Mouse (Mus musculus) brain, embryonic 18.5 days (tissue): Measurements from ENCODE around the gene Olfr777.
"Not testable (repeated sequence)": the region's sequence is repeated elsewhere in the genome, so short reads cannot be mapped to it uniquely, and the experiment has no call there.

Source experiments
- DNase-seq: peaks from one replicate; pipeline ENCODE4 v3.0.0-alpha.2; 2012; ENCODE audit warnings: low read depth, low spot score

Gene Olfr777

DNA sequence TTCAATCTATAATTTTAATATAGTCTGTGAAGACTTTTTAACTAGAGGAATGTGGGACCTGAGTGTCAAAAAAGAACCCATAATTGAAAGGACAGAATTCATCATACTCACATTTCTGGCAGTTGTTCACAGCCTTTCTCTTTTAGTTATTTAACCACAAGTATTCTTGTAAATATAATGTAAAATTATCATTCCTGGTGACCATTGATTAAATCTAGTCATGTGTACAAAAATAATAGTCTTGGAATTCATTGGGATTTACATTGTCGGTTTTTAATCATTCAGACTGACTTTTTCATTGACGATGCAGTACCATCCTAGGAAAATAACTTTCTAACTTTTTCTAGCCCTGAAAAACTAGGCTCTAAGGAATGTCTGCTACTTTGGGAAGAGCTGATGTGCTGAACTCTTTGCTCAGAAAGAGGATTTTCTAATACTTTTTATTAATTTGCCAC lies at the start of gene Olfr777:
TSS of gene Olfr777 (minus strand) at position 405 of the 455 bp plus-strand sequence.
- DNase-seq, result no peak

GRCm38 (mm10) chr10:129317817-129318216 lies 46.5 kb upstream of the Olfr777 start, which contains the start of gene Olfr780:
Gene Olfr780 (plus strand): TSS chr10:129318117.
- no peak for DNase-seq

DNA sequence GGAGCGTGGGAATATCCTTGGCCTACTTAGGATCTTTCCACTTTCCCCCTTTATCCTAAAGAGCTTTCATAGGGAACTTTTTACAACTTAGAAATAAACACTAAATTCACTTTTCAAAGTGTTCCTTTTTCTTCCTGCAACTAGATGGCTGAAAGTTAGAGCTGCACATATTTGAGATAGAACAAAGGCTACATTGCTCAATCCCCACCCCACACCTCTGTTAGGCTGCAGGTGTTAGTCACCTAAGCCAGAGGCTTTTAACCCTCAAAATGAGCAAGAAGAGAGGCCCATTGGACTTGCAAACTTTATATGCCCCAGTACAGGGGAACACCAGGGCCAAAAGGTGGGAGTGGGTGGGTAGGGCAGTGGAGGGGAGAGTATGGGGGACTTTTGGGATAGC lies 42.2 kb upstream of the Olfr777 start:
- DNase-seq, result not testable (repeated sequence)

GRCm38 (mm10) chr10:129312973-129313372 lies 41.7 kb upstream of the Olfr777 start:
- DNase-seq, result not testable (repeated sequence)

GRCm38 (mm10) chr10:129258827-129259226 lies 12.5 kb downstream of the Olfr777 start, which contains the start of gene Olfr776:
Gene Olfr776 (plus strand): TSS chr10:129259127.
- no peak for DNase-seq

- no peak for DNase-seq
Measured at GRCm38 (mm10) chr10:129248112-129248511, 23.2 kb downstream of the Olfr777 start, which contains the start of gene Olfr775. Gene Olfr775 (plus strand): TSS chr10:129248412.

GRCm38 (mm10) chr10:129235904-129236303 lies 35.4 kb downstream of the Olfr777 start, which contains the start of gene Olfr774:
Gene Olfr774 (plus strand): TSS chr10:129236204.
- DNase-seq, result no peak

- no peak for DNase-seq
Measured at GRCm38 (mm10) chr10:129230737-129231136, 40.5 kb downstream of the Olfr777 start.
